ENCODE assay signal across 8 mouse cellular contexts in the genomic region with DNA sequence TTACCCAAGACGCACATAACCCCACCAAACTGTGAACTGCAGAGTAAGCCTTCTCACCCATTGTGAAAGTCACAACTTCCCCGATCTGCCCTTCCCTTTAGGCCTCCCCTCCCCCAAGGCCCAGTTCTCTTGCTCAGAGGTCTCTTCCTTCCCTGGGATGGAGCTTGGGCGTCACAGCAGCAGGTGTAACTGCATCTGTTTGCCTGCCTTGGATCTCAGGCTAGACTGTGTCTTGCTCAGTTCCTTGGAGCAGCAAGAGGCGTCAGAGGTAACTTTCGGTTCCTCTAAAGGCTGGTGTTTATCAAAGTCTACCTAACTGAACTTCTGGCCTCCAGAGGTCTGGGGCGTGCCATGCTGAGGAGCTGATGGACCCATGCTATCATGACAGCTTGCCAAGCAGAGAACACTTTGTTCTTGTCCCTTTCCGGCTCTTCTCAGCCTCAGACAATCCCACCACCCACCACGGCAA. TPM values are rescaled to one million over a fixed set of nuclear protein-coding genes. Genes with fewer than 3 reads are reported as not detected.
A peak's percentile ranks its signal among the peaks of the same experiment; 100 is the strongest.
DNase-seq lines count a peak whose midpoint lies in the region; ATAC-seq and TF ChIP-seq lines count a peak whose summit lies in the region.

No protein-coding gene starts in this region.

- no peak for TF ChIP-seq CTCF in lung, embryonic 14.5 days (IDR thresholded peaks at IDR 0.05; ENCODE audit: low read depth)

- H3K27me3 ChIP-seq in lung, embryonic 14.5 days (ENCODE audit: insufficient read depth, low read length) = no peaks in the 10 kb centered on the region
- H3K27me3 ChIP-seq in neural tube, embryonic 15.5 days (replicated peaks) = no peaks in the 10 kb centered on the region

- H3K9ac ChIP-seq in lung, embryonic 14.5 days = no peak overlapping the region
- H3K9ac ChIP-seq in neural tube, embryonic 15.5 days (replicated peaks) = no peak overlapping the region

- H3K9me3 ChIP-seq in lung, embryonic 14.5 days (ENCODE audit: low read depth, low read length) = no peaks in the 10 kb centered on the region
- H3K9me3 ChIP-seq in neural tube, embryonic 15.5 days (replicated peaks) = no peaks in the 10 kb centered on the region

- ATAC-seq in lung, embryonic 14.5 days (ENCODE audit: insufficient read depth) = no peak
- ATAC-seq in neural tube, embryonic 15.5 days (ENCODE audit: low FRiP score) = no peak

- H3K27ac ChIP-seq in lung, embryonic 14.5 days (ENCODE audit: low read depth) = no peak overlapping the region
- H3K27ac ChIP-seq in neural tube, embryonic 15.5 days (replicated peaks) = no peak overlapping the region

- DNase-seq in CD4-positive helper T cell, adult 2 months (ENCODE audit: low read depth, low spot score) = peak; percentile 39
- DNase-seq in T-cell, adult 2 months (ENCODE audit: low spot score) = peak; percentile 52
- DNase-seq in induced T-regulatory cell, adult 2 months (ENCODE audit: low read depth) = peak; percentile 56
- DNase-seq in lung, embryonic 14.5 days = peak; percentile 11
- DNase-seq in spleen, postnatal 14 days (ENCODE audit: low spot score in 2 of 2) = peak; percentile 31 to 60
- DNase-seq in embryo, embryonic 10.5 days (ENCODE audit: low spot score) = no peak
- no peak for DNase-seq in frontal cortex, postnatal 25 days (ENCODE audit: low spot score in 2 of 2)

- H3K4me1 ChIP-seq in lung, embryonic 14.5 days (ENCODE audit: insufficient read depth) = 0 out of 2 replicates have a peak, but pooled peaks cover 3% of the 10 kb centered on the region
- H3K4me1 ChIP-seq in neural tube, embryonic 15.5 days = no peaks in the 10 kb centered on the region

- no peaks in the 10 kb centered on the region for H3K36me3 ChIP-seq in lung, embryonic 14.5 days (ENCODE audit: insufficient read depth)
- no peaks in the 10 kb centered on the region for H3K36me3 ChIP-seq in neural tube, embryonic 15.5 days

- no peak overlapping the region for H3K4me2 ChIP-seq in lung, embryonic 14.5 days
- H3K4me2 ChIP-seq in neural tube, embryonic 15.5 days = no peak overlapping the region

- 61% methylated on average over 8 of the region's 8 CpGs for WGBS in lung, embryonic 14.5 days
- WGBS in neural tube, embryonic 15.5 days = 82% methylated on average over 8 of the region's 8 CpGs

- H3K4me3 ChIP-seq in lung, embryonic 14.5 days (ENCODE audit: low read depth, low read length) = no peak overlapping the region
- H3K4me3 ChIP-seq in neural tube, embryonic 15.5 days (replicated peaks) = no peak overlapping the region

RNA-seq across cellular contexts. Expression of gene Inpp5d, which starts 30.5 kb away (rescaled TPM):
- polyA plus RNA-seq in lung, embryonic 14.5 days (2014; fragmentation: Nextera tagmentation; extraction: Ambion mirVana) = 9.3 and 11.2 TPM in 2 replicates
- 3.2 and 7.6 TPM in 2 replicates for polyA plus RNA-seq in neural tube, embryonic 15.5 days (2015; fragmentation: Nextera tagmentation; extraction: Ambion mirVana)

Comparison
In these comparisons a context has a peak if more than half of its experiments do, and no peak if none do; other contexts are left out.
1. DNase-seq: peak in CD4-positive helper T cell, adult 2 months (single experiment), T-cell, adult 2 months (single experiment), induced T-regulatory cell, adult 2 months (single experiment), lung, embryonic 14.5 days (single experiment) and spleen, postnatal 14 days (2 of 2); none in embryo, embryonic 10.5 days (single experiment) and frontal cortex, postnatal 25 days (0 of 2).